Mouse (Mus musculus) 416B (cell line): ENCODE measurements at regions not wholly inside any gene's neighbourhood (a gene's known extent, or its start where the extent isn't known, plus 50 kb on each side); places are given as distances from the start of the nearest gene placed in this dataset.

Source experiments
- DNase-seq: peaks from one replicate; pipeline ENCODE4 v3.0.0; 2011; ENCODE audit warnings: low read depth

DNA sequence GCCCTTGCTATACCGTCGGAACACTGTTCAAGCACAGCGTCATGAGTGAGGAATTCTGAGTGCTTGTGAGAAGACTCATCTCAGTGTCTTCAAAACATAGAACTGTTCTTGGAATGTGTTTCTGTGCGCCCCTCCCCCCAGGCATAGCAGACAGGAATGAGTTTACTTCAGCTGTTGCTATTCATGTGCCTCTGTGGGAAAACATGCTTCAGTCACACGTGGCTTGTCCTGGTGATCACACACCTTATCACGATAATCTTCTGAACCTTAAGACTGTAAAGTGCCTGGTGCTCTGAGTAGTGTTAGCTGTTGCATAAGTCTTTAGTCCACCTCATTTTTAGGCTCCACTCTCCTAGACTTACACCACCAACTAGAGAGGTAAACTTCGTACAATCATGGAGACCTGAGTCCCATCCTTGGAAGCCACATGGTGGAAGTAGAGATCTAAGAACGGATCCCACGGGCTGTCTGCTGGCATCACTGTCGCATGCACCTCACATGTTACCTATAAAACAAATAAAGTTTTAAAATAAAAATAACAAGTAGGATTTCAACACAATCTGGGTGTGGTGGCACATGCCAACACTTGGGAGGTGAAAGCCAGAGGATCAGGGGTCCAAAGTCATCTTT lies 1143.8 kb downstream of the 4930447A16Rik start:
- no peak for DNase-seq

DNA sequence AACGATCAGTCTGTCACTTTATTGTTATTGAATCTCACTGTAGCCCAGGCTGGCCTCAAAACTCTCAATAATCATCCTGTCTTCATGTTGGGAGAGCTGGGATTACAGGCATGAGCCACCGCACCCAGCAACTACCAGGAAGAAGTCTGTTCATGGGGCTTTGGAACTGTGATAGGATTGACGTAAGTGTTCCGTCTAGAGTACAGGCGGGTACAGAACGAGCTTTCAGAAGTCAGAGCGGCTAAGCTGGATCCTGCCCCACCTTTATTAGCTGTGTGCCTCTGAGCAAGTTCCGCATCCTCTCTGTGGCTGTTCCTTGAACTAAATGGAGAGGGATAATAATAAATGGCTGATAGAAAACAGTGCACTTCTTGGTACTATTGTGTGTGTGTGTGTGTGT lies 1144.8 kb downstream of the 4930447A16Rik start:
- no peak for DNase-seq

DNA sequence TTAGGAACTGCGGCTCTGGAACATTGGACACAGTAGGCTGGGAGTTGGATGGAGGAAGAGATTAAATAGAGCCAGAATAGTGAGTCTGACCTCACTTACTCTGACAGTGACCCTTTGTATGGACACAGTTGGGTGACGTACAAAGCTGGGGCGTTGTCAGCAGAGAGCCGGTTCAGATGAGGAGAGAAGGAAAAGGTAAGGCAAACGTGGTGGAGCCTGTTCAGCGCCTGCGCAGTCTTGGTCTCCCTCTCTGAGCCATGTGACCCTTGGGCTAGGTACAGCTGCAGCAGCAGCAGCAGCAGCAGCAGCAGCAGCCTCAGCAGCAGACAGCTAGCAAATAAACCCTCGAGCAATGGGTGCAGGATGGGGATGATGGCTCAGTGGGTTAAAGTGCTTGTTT lies 1145.4 kb downstream of the 4930447A16Rik start:
- DNase-seq = no peak

DNA sequence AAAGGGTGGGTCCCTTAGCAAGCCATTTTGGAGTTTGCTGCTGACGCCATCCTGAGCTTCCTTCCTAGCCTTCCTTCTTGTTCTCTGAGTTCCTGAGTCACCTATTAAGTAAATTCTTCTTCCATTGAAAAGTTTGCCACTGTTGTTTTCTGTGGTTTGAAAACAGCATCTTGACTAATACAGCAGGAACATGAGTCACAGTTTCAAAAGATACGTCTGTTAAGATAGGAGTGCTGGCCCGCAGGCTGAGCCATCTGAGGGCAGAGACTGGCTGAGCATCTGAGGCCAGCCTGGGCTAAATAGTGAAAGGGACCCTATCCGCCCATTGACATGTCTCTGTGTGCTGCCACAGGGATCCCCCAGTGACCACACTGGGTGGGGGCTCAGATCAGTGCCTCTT lies 1147.3 kb downstream of the 4930447A16Rik start:
- peak; percentile 97 for DNase-seq

DNA sequence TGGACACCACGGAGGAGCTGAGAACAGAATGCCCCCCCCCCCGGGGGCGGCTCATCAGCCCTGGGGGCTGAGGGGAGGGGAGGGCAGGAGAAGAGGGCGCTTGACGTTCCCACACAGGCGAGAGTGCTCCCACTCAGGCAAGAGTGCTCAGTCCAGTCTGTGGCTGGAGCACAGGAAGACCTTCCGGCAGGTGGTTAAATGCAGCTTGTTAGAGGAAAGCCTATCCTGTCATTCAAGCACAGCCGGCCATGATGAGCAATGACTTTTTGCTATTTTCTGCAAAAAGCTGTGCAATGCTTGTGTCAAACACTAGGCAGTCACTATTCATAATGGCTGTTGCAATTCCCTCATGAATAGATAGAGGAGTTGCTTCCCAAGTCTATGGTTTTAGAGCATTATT lies 1149.1 kb downstream of the 4930447A16Rik start:
- DNase-seq = peak; percentile 84

DNA sequence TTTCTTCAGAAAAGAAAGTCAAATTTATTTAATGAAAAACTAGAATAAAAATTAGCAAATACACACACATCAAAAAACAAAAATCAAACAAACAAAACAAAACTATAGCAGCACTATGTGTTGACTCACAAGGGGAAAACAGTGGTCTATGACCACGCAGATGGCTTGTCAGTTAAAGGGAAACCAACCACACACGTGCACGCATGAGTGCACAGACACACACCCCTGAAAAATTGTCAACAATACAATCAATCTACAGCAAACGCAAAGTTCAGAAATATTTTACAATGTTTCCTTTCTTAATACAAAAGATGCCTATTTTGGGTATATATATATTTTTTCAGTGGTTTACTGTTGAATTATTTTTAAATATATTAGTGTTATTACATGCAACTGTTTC lies 1149.9 kb downstream of the 4930447A16Rik start:
- DNase-seq = peak; percentile 51

DNA sequence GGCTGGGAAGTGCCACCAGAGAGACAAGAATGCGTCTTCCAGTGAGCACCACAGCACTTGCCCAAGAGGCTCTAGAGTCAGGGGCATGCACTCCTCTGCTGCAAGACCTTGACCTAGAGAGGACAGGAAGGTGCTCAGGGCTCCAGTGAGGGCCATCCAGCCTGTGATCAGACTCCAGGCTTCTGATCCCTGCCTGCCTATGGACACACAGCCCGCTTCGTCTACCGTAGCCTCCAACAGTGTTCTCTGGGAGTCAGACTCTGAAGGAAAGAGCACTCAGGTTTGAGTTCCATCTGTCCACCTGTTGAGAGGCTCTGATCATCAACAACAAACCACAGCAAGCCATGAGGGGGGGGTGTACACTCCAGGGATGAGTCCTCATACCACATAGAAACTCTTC lies 1152.3 kb downstream of the 4930447A16Rik start:
- no peak for DNase-seq

DNA sequence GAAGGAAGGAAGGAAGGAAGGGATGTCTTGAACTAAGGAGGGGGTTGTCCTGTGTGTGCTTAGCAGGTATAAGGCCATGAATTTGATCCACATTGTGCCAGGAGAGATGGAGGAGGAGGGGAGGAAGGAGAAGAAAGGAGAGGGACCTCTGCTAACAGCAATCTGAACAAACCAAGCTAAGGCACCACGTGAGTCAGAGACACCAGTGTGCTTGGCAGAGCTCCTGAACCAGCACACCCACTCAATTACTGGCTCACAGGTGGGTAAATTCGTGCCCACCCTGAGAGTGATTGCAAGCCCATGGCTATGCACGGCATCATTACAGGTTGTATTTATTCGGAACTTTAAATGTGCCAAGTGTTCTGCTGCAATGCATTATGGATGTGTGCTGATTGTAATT lies 1154.1 kb downstream of the 4930447A16Rik start:
- no peak for DNase-seq

DNA sequence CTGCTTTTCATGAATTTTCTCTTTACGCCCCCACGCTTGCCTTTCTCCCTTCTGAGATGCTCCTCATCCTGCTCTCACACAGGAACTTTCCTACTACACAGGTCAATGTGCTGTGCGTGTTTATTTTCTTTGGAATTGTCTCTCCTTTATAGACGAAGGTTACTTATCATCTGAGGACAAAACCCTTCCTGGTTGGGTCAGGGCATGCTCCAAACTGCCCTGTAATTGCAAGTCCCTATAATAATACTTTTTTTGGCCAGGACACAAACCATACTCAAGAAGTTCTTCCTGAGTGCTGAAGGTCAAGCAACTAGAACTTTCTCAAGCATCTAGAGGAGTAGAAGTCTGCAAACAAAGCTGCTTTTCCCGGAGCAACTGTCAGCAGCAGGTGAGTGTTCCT lies 1158.1 kb downstream of the 4930447A16Rik start:
- DNase-seq = no peak

DNA sequence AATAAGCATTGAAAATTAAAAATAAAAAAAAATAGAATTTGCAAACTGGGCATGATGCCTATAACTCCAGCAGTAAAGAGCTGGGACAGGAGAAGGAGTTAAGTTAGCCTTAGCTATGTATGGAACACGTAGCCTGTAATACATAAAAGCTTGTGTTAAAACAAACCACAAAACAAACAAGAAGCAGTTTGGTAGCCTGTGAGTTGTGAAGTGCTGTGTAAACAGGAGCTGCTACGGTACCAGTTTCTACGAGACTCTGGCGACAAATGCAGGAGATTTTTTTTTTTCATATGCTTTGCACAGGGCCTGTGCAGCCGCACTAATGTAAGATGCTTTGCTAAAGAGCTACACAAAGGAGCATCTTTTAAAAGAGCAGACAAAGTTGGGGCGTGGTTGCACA lies 1159.1 kb downstream of the 4930447A16Rik start:
- no peak for DNase-seq

DNA sequence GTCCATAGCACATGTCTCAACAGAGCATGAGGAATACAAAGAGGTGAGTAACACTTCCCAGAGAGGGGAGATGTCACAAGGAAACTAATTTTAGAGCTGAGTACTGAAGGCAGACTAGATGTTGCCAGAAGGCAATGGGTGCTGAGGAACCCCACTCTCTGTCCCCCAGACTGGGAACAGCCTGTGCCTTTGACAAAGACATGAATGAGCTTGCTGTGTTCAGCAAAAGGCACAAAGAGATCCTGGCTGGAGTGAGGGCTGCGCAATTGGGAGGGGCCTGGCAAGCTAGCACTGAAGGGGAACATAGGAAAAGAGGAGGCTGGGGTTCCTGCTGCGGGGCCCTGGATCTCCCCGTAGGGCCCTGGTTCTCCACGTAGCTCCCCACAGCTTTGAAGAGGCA lies 1160.3 kb downstream of the 4930447A16Rik start:
- DNase-seq = no peak

DNA sequence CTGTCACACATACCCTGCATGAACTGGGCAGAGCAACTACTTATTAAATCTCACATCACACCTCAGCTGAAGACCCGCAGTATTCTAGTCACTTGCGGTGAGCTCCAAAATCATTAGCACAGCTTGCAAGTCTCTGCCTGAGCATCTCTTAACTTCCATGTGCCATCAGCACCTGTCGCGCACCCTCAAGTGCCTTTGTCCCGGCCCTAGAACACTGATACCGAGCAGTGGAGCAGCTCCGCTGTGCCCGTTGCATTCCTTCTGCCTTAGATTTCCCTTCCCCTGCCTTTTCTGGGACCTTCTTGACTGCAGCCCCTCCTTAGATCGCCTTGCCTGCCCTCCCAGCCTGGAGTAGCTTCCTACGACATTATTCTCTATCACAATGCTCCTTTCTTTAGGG lies 1161.2 kb downstream of the 4930447A16Rik start:
- no peak for DNase-seq

DNA sequence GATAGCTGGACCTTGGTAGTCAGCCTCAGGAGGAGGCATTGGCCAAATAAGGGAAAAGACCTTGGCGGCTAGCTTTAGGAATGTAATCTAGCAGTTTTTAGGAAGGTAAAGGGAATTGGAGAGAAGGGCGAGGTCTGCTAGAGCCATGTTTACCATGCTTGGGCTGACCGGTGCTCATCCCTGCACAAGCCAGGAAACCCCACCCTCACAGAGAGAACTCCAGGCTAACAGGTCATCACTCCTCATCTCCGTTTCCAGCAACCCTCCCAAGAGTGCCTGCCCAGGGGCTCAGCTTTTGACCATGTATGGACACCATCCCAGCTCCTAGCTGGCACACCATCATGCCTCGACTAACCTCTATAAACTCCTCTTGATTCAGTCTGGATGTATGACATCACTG lies 1162.9 kb downstream of the 4930447A16Rik start:
- no peak for DNase-seq

DNA sequence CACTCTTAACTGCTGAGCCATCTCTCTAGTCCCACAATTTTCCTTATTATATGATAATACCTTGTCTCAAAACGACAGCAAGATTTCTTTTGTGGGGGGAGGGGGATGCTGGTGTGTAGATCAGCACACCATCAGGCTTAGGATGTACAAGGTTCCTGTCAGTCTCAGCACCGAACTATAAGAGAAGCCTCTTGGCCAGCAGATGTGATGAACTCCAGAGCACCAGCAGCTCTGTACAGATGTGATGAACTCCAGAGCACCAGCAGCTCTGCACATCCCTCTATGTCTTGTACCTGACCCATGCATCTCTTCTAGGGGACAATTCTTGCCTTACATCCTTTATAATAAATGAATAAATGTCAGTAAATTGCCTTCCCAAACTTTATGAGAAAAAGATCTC lies 1163.7 kb downstream of the 4930447A16Rik start:
- DNase-seq = no peak

DNA sequence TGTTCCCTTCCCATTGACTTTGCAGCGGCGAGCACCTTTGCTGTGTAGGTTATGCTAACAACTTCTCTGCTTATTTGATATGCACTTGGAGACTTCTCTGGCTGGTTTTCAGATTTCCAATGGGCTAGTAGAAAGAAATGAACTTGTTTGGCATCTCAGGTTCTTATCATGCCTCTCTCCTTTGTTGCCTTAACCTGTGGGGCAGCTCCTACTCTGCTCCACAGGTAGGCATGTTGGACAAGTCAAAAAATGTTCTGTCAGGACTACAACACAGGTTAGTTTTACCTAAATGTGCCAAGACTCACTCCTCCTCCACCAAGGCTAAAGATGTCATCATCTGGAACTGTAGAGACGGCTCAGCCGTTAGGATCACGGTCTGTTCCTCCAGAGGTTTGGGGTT lies 1164.3 kb downstream of the 4930447A16Rik start:
- no peak for DNase-seq

DNA sequence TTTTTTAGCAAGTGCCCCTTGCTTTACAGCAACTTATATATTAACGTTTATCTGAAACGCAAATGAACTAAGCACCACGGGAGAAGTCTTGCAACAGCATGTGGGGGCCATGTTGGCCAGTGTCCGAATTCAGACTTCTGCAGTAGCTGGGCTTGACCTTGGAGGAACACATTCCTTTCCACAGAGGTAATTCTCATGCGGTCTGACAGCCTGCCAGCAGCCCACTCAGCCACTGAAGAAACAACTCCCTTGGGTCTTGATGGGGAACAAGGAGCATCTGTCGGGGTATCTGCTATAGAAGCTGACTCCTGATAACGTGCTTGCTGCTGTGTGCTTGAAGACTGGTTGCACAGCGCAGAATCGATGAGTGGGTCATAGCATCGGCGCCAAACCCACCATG lies 1168.7 kb downstream of the 4930447A16Rik start:
- no peak for DNase-seq

DNA sequence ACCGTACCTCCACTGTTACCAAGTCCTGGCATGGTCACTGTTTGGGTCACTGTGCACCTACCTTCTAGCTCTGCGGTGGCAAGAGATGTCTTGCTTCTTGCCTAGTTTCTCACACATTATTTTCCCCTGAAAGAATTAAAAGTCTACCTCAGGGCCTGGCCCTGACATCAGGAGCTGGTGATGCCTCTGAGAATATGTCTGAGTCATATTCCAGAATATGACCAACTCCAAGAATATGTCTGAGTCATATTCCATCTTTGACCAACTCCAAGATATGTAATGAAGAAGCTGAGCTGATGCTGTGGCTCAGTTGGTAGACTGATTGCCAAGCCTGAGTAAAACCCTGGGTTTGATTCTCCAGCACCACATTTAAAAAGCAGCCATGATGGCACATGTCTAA lies 1169.4 kb downstream of the 4930447A16Rik start:
- DNase-seq = peak; percentile 34

DNA sequence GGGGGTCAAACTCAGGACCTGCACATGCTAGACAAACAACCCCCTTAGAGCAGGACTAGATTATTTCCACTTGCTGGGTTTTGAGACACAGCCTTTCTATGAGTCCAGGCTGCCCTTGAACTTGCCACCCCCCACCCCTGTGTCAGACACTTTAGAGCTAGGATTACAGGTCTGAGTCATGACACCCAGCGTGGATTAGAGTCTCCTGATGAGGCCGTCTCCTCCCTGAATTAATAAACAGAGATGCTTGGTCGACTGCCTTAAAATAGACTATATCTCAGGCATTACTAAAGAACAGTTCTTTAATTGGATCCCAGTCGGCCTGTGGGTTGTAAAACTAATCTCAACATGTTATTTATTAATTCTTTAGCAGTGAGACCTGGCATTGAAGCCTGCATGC lies 1170.5 kb downstream of the 4930447A16Rik start:
- no peak for DNase-seq

DNA sequence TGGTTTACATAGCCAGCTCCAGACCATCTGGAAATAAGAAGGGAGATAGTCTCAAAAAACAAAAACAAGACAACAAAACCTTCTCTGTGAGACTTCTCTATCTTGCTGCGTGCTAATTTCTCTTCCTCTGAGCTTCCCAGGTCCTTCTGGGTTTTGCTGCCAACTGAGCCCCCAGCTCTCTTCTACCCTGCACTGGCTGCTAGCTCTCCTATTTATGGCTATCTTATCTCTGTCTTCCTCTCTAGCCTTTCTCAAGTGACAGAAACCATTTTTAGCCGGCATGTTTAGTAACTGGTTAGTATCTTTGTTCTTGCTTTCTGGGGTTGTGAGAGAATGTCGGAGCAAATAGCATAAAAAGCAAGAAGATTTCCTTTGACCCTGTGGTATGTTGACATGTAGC lies 1172.1 kb downstream of the 4930447A16Rik start:
- DNase-seq = no peak

DNA sequence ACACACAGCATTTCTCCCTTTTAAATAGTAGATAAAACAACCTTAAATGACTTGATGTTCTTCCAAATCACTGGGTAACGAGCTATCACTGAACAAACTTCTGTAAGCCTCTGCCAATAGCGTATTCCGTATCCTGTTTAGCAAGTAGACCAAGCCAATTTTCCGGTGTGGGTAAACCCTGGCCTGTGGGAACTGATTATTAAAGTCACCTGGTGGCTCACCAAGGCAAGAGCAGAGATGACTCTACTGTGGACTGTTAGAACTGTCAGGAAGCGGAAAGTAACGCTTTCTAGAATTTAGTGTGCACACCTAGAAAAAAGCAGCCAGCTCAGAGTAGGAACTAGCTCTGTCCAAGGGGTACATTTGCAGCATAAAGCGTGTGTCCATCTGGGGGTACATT lies 1176.1 kb downstream of the 4930447A16Rik start:
- peak; percentile 88 for DNase-seq

DNA sequence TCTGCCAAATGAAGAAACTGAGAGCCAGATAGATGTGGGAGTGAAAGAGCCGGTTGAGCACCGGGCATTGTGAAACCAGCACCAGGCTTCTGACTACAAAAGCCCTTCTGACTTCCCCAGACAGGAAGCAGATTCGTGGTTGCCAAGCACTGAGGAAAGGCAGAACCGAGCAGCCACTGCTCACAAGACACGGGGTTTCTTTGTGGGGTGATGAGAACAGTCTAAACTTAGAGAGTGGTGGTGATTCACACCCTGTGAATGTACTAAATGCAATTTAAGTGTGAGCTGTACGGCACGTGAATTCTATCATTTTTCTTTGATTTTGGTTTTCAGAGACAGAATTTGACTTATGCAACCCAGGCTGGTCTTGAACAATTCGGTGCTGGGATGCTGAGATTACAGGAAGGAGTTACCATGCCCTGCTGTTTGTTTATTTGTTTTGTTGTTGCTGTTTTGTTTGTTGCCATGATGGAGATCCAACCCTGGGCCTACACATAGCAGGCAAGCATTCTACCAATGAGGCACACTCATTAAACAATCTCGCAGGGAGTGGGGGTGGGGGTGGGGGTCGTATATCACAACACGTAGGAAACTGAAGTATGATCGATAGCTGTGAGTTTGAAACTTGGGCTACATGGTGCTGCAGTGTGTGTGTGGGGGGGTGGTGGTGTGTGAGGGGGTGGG lies 1177.0 kb downstream of the 4930447A16Rik start:
- DNase-seq = peak; percentile 93

DNA sequence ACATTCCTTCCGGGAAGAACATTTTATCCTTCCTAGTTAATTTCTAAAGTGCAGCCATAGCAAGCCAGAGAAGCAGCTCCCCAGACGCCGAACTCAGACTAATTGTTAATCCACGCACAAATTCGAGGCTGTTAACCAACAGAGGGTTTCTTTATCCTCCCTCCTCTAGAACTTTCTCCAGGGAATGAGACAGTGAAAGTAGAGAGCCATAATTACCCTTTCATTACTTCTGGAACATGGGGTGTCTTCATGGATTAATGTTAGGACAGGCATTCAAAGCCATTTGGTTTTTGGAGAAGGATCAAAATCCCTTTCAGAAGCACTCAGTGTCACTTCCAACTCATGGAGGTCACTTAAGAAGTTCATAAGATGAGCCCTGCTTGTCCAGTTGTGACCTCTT lies 1178.6 kb downstream of the 4930447A16Rik start:
- DNase-seq = no peak

DNA sequence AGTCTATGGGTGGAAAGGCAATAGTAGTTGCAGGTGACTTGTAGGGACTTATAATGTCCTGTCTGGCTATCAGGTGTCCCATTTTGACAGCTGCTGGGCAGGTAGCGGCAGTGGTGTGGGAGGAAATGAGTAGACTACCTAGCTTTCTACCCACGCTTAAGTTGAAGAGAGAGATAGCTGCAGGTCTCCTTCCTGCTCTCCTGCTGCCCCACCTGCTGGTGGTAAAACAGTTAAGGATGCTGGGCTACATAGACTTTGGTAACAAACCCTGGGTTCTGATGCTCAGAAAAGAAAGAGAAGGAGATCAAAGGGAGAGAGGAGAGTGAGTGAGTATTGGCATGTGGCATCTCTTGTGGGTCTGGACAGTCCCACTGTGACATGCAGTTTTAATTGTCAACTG lies 1182.0 kb downstream of the 4930447A16Rik start:
- peak; percentile 68 for DNase-seq

DNA sequence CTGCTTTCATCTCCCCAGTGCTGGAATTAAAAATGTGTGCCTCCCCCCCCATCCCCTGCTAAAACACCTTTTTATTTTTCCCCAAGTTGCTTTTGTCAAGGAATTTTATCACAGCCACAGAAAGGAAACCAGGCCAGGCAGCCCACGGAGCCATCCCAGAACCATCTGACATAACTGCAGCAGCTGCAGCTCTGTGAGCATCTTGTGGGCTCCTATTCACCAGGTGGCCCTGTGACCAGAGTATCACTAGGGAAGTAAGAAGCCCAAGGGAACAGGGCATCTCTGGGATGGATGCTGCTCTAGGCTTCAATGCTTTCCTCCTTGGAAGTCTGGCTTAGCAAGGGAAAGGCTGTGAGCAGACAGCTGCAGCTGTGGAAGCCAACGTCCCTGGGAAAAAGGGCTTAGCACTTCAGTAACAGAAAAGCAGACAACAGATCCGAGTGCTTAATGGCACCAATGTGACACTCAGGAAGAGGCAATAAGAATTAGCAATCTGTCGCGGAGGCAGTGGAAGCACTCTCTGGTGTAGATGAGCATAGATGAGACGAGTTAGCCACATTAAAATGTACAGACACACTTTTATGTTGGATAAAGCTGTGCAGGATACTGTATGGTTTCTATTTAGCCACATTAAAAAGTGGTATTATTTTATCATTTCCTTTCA lies 1183.0 kb downstream of the 4930447A16Rik start:
- no peak for DNase-seq
